Mouse (Mus musculus) heart, adult 2 months (tissue): ENCODE measurements around the gene Trp53. TPM values are rescaled to one million over a fixed set of nuclear protein-coding genes. Genes with fewer than 3 reads are reported as not detected.

ENCODE experiments used
- DNase-seq, 2 experiments: peaks; one replicate each; pipeline ENCODE4 v3.0.0; 2021
- H3K27ac ChIP-seq: fragments of 200-600 bp; 2 replicates; pipeline ENCODE4 v1.8.1; 2022
- H3K27me3 ChIP-seq: fragments of 200-500 bp; 2 replicates; pipeline ENCODE4 v1.6.1; 2012; ENCODE audit warnings: mild to moderate bottlenecking, low read length, inconsistent platforms, mixed read lengths; ENCODE audit not compliant: control insufficient read depth, insufficient read depth
- H3K36me3 ChIP-seq: fragments of 200-500 bp; 2 replicates; pipeline ENCODE4 v1.6.1; 2012; ENCODE audit warnings: low read length, inconsistent platforms; ENCODE audit not compliant: control insufficient read depth, insufficient read depth
- H3K4me1 ChIP-seq: fragments of 200-500 bp; 2 replicates; pipeline ENCODE4 v1.6.1; 2011; ENCODE audit warnings: low read length; ENCODE audit not compliant: control insufficient read depth, insufficient read depth
- H3K4me3 ChIP-seq: fragments of 200-600 bp; 2 replicates; pipeline ENCODE4 v1.8.1; 2022
- H3K79me2 ChIP-seq: fragments of 200-500 bp; replicated peaks from 2 replicates; pipeline ENCODE4 v1.6.1; 2012; ENCODE audit warnings: mild to moderate bottlenecking, inconsistent platforms, low read length, moderate library complexity, mixed read lengths; ENCODE audit not compliant: control insufficient read depth, insufficient read depth
- H3K9ac ChIP-seq: fragments of 200-500 bp; 2 replicates; pipeline ENCODE4 v1.6.1; 2012; ENCODE audit warnings: low read depth, mild to moderate bottlenecking, control low read depth, inconsistent platforms, low read length, mixed read lengths
- CTCF ChIP-seq: fragments of 200-600 bp; IDR thresholded peaks from 2 replicates; pipeline ENCODE4 v1.8.1; 2022; ENCODE audit warnings: antibody characterized with exemption, mild to moderate bottlenecking, moderate library complexity
- EP300 ChIP-seq: fragments of 200-500 bp; IDR thresholded peaks from 2 replicates; pipeline ENCODE4 v1.6.1; 2011; ENCODE audit warnings: low read depth, low read length, control low read depth; ENCODE audit not compliant: insufficient read depth
- POLR2A ChIP-seq: fragments of 200-500 bp; IDR thresholded peaks from 2 replicates; pipeline ENCODE4 v1.6.1; 2011; ENCODE audit warnings: mild to moderate bottlenecking, low read depth, low read length, control low read depth; ENCODE audit not compliant: insufficient read depth
- WGBS: fragments of 180-500 bp; shearing (Covaris S2); methylation state at CpG from one replicate; pipeline ENCODE4 v1.1.7; 2018; 5-methylcytosine and 5-hydroxymethylcytosine counted together
- intact Hi-C: fragments of 180-260 bp; cut with DNase I; formaldehyde crosslinking; loops from one replicate; pipeline ENCODE4 v1.15.1; 2025
- polyA plus RNA-seq: library from polyadenylated mRNA; depleted of rRNA; stranded (reverse); fragments of >200 nt; gene quantifications from 2 replicates; pipeline ENCODE4 v1.2.3, GENCODE M21; 2012
- total RNA-seq, 2 experiments: library from RNA; stranded (reverse); gene quantifications; 2 replicates each; pipeline ENCODE4 v1.2.3; 2021

Gene Trp53
- total and polyA plus RNA-seq, 3 experiments: 13.6 to 35.0 (median 15.3) TPM

DNA sequence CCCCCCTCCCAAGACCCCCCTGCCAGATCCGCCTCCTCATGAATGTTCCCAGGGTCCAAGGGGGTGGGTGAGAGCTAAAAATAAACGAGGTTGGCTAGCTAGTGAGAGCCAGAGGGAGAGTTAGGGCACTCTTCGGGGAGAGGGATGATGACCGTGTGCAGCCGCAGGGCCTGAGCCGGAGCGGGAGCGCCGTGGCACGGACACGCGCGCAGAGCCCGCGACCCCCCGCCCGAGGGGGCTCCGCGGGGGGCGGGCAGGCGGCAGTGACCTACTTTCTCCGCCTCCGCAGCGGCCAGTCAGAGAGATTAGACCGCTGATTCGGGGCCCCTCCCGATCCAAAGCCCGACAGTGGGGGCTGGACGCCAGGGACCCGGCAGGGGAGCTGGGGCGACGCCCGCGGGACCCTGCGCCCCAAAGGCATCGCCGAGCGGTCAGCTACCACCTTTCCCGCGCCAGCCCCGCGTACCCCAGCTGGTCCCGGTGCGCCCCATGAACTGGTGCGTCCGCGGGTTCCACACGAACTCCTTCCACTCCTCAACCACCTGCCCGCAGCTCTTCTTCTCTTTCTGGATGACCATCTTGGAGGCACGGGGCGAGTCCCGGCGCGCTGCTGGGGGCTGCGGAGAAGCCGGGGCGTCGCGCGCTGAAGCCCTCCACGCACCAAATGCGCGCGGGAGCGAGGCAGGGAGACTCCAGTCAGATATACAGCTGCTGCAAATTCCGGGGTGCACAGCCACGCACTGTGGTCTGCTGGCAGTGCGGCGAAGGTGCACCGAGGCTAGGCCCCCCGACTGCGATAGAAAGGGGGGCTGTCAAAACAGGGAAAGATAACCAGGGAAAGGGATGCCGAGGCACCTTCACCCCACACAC lies 24.9 kb downstream of the Trp53 start:
- peak; percentile 35 to 45 for DNase-seq
- Histone ChIP-seq H3K79me2 (no peaks in the 10 kb centered on the region), H3K9ac (peak overlapping the region; percentile 71), H3K4me1 (peaks cover 10% of the 10 kb centered on the region), H3K27me3 (no peaks in the 10 kb centered on the region), H3K36me3 (no peaks in the 10 kb centered on the region), H3K27ac (peak overlapping the region; percentile 67), H3K4me3 (peak overlapping the region; percentile 57)
- TF ChIP-seq CTCF (no peak), POLR2A (0 out of 2 replicates have a peak, but pooled peaks have one; percentile 32)
- 1% methylated on average over 67 of the region's 73 CpGs for WGBS
- intact Hi-C loops: no loop called here

DNA sequence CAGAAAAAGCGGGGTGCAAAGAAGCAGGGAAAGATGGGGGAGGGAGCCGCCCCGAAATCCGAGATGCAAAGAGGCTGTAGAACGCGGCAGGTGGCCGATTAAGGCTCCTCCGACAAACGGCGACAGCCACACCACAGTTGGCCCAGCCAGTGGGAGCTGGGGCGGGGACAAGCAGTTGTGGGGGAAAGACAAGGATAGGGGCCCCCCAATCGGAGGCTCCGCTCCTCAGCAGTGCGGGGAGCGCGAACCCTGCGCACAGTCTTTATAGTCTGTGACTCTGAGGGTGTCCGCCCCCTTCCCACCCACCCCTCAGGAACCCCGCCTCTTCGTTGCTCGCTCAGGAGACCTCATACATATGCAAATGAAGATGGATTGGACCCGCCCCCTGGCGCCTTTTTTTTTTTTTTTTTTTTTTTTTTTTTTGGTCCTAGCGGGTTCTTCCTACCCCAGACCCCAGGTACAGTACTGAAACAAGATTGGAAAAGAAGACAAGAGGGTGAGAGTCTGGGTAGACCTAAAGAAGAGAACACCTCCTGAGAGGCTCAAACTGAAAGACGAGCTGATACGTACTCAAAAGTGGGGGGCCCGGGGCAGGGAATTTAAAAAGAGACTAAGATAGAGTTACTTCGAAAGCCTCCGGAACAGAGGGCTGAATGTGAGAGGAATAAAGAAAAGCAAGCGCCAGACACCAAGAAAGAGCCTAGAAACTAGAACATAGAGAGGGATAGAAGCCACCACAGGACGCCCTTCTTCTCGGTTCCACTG lies 25.7 kb downstream of the Trp53 start, which contains the start of gene Atp1b2:
Gene Atp1b2 (minus strand): TSS at position 217 of the 765 bp plus-strand sequence.
- DNase-seq: peak; percentile 76
- Histone ChIP-seq H3K9ac (peak within 1 kb of the TSS; percentile 71), H3K4me1 (peaks cover 8% of the 10 kb centered on the region), H3K79me2 (no peaks in the 10 kb centered on the region), H3K4me3 (peak within 1 kb of the TSS; percentile 57), H3K27ac (peak within 1 kb of the TSS; percentile 67), H3K27me3 (no peaks in the 10 kb centered on the region), H3K36me3 (no peaks in the 10 kb centered on the region)
- TF ChIP-seq POLR2A: peak; percentile 89
- TF ChIP-seq CTCF: no peak
- intact Hi-C loops: no loop called here
- WGBS: 4% methylated on average over 32 of the region's 32 CpGs

DNA sequence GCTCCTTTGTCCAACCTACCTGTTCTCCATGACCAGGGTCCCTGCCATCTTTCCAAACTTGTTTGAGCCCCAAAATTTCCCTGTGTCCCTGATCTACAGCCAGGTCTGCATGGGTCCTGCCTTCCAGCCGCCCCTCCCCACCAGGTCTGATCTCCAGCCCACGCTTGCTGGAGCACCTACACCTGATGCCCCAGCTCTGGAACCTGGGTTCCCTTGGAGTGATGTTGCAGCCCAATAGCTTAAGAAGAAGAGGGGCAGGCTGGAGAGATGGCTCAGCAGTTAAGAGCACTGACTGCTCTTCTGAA lies 26.3 kb downstream of the Trp53 start:
- 83% methylated on average over 2 of the region's 2 CpGs for WGBS
- H3K9ac ChIP-seq: no peak overlapping the region
- TF ChIP-seq CTCF (no peak), POLR2A (no peak), EP300 (no peak)
- no peaks in the 10 kb centered on the region for H3K36me3 ChIP-seq
- H3K27me3 ChIP-seq: no peaks in the 10 kb centered on the region
- H3K4me3 ChIP-seq: peak overlapping the region; percentile 57; the same call in 1 of the 2 replicates
- intact Hi-C loops: no loop called here
- H3K4me1 ChIP-seq: peaks cover 8% of the 10 kb centered on the region
- no peaks in the 10 kb centered on the region for H3K79me2 ChIP-seq
- H3K27ac ChIP-seq: no peak overlapping the region; the same call in 1 of the 2 replicates
- no peak for DNase-seq

DNA sequence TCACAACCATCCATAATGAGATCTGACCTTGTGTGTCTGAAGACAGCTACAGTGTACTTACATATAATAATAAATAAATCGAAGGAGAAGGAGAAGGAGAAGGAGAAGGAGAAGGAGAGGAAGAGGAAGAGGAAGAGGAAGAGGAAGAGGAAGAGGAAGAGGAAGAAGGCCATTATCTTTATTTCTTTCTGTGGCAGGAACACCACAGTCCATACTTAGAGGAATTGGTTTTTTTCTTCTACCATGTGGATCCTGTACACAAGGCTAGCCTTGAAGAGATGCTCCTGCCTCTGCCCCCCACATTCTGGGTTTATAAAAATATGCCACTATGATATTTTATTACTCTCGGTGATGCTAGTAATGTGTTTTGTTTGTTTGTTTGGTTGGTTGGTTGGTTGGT lies 26.7 kb downstream of the Trp53 start:
- Histone ChIP-seq H3K9ac (no peak overlapping the region), H3K27ac (no peak overlapping the region), H3K4me1 (peaks cover 8% of the 10 kb centered on the region), H3K27me3 (no peaks in the 10 kb centered on the region), H3K4me3 (no peak overlapping the region), H3K36me3 (no peaks in the 10 kb centered on the region), H3K79me2 (no peaks in the 10 kb centered on the region)
- intact Hi-C loops: no loop called here
- DNase-seq: no peak
- TF ChIP-seq POLR2A (no peak), CTCF (no peak), EP300 (no peak)
- 70% methylated on average over 2 of the region's 2 CpGs for WGBS

DNA sequence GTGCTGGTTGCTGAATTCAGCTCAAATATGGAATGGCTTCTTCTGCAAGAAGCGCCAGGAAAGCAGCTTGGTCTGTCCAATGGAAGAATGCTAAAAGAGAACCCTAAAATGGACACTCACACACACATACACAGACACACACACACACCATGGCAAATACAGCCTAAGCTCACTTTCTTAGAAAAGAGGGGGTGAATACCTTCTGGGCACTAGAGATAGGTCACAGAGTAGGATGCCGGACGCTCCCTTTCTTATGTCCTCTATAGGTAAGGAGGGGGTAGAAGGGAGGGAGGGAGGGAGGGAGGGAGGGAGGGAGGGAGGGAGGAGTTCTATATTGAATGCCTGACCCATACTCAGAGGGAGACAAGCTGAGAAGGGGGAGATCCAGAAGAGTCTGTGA lies 28.4 kb downstream of the Trp53 start:
- H3K36me3 ChIP-seq: no peaks in the 10 kb centered on the region
- TF ChIP-seq CTCF (no peak), POLR2A (no peak), EP300 (no peak)
- no peak for DNase-seq

DNA sequence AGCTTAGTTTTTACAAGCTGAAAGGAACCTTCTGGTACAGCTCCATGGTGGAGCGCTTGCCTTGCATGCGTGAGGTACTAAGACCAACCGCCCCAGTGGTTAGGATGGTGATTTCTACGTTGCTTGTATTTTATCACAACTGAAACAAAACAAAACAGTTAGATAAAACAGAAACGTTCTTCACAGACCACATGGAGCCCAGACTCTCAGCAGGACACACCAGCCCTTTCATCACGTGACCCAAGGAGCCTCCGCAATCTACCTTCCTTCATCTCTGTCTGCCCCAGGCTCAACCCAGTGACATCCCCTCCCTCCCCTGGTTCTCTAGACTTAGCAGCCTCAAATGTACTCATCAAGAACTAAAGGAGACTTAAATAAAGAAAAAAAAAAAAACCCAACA lies 29.3 kb downstream of the Trp53 start:
- WGBS: 66% methylated on average over 7 of the region's 7 CpGs
- no peak overlapping the region for H3K4me3 ChIP-seq
- H3K79me2 ChIP-seq: no peaks in the 10 kb centered on the region
- no peaks in the 10 kb centered on the region for H3K27me3 ChIP-seq
- H3K36me3 ChIP-seq: no peaks in the 10 kb centered on the region
- H3K27ac ChIP-seq: no peak overlapping the region
- H3K4me1 ChIP-seq: peaks cover 2% of the 10 kb centered on the region
- intact Hi-C loops: no loop called here
- DNase-seq: no peak
- no peak overlapping the region for H3K9ac ChIP-seq
- TF ChIP-seq POLR2A: no peak
- no peak for TF ChIP-seq EP300
- no peak for TF ChIP-seq CTCF

More for the DNA sequence above, 28.4 kb downstream of the Trp53 start:
- Histone ChIP-seq H3K4me1 (peaks cover 6% of the 10 kb centered on the region), H3K79me2 (no peaks in the 10 kb centered on the region), H3K27me3 (no peaks in the 10 kb centered on the region), H3K4me3 (no peak overlapping the region), H3K27ac (no peak overlapping the region), H3K9ac (no peak overlapping the region)
- intact Hi-C loops: no loop called here
- WGBS: 91% methylated on average over 1 of the region's 3 CpGs
